Mouse (Mus musculus) embryonic facial prominence, embryonic 13.5 days (tissue): ENCODE measurements around the gene Atxn7. TPM values are rescaled to one million over a fixed set of nuclear protein-coding genes. Genes with fewer than 3 reads are reported as not detected.

Source experiments
- ATAC-seq: fragments of 200-750 bp; cut with Nextera tagmentation; 2 replicates; pipeline ENCODE4 v1.8.0; 2017; ENCODE audit warnings: low read depth; ENCODE audit not compliant: insufficient number of reproducible peaks, insufficient read depth, low FRiP score, low TSS enrichment
- H3K27ac ChIP-seq: fragments of 300-500 bp; sonication (generic); 2 replicates; pipeline ENCODE4 v1.5.1; 2015; ENCODE audit warnings: moderate library complexity, mild to moderate bottlenecking, inconsistent platforms
- H3K27me3 ChIP-seq: fragments of 300-500 bp; sonication (generic); 2 replicates; pipeline ENCODE4 v1.6.1; 2015; ENCODE audit warnings: mild to moderate bottlenecking, inconsistent platforms
- H3K36me3 ChIP-seq: fragments of 300-500 bp; sonication (generic); 2 replicates; pipeline ENCODE4 v1.6.1; 2015; ENCODE audit warnings: mild to moderate bottlenecking, inconsistent platforms
- H3K4me1 ChIP-seq: fragments of 300-500 bp; sonication (generic); 2 replicates; pipeline ENCODE4 v1.6.1; 2015; ENCODE audit warnings: inconsistent platforms
- H3K4me2 ChIP-seq: fragments of 300-500 bp; sonication (generic); 2 replicates; pipeline ENCODE4 v1.6.1; 2015; ENCODE audit warnings: moderate library complexity, mild to moderate bottlenecking, inconsistent platforms
- H3K4me3 ChIP-seq: fragments of 300-500 bp; sonication (generic); 2 replicates; pipeline ENCODE4 v1.5.1; 2015; ENCODE audit warnings: mild to moderate bottlenecking, inconsistent platforms
- H3K9ac ChIP-seq: fragments of 300-500 bp; sonication (generic); 2 replicates; pipeline ENCODE4 v1.6.1; 2015; ENCODE audit warnings: mild to moderate bottlenecking, inconsistent platforms
- H3K9me3 ChIP-seq: fragments of 300-500 bp; sonication (generic); 2 replicates; pipeline ENCODE4 v1.6.1; 2016; ENCODE audit warnings: inconsistent platforms
- WGBS: fragments of 180-500 bp; shearing (Covaris S2); methylation state at CpG from one replicate; pipeline ENCODE4 v1.1.7; 2015; ENCODE audit warnings: mixed read lengths; 5-methylcytosine and 5-hydroxymethylcytosine counted together
- polyA plus RNA-seq: library from polyadenylated mRNA; unstranded; fragments of >200 nt; fragmentation: Nextera tagmentation; extraction: Ambion mirVana; gene quantifications from 2 replicates; pipeline ENCODE4 v1.2.1, GENCODE M21; 2015

Atxn7 gene
- polyA plus RNA-seq, 1 experiment from 2014 or later: 5.6 TPM

DNA sequence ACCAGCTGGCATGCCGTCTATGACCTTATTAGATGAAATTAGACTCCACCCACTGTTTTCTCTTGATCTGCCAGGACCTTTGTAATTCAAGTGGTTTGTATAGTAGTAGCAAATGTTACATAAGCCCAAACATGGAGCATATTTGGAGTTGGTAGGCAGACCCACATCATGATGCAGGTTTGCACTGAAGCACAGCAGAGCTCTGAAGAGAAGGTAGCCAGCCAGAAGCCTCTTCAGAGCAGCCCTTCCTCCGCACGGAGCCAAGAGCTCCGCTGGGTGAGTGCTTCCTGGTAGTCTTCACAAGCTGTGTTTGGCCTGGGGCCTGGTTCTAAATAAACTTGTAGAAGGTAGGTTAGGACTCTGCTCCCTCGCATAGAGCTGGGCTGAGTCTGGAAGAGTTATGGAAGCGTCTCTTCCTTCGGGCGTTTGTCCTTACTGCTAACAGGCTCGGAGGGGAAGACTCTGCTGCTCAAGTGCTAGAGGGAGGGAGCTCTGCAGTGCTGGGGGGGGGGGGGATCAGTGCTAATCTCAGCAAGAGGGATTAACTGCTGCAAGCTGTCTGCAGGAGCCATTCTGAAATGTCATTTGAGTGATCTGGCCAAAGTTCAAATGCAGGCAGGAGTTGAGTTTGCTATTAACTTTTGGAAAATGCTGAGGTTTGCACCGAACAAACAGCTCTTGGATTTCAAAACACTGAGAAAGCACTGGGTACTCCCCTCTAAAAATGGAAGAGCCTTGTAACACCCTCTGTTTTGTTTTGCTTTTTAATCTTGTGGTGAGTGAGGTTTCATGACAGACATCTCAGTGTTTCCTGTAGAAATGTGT, 106.6 kb downstream of the Atxn7 start:
- H3K27me3 ChIP-seq: no peaks in the 10 kb centered on the region
- peaks cover 44% of the 10 kb centered on the region for H3K4me1 ChIP-seq
- H3K4me3 ChIP-seq: 0 out of 2 replicates have a peak overlapping the region, but pooled peaks have one; percentile 8
- WGBS: 10% methylated on average over 10 of the region's 10 CpGs
- H3K27ac ChIP-seq: peak overlapping the region; percentile 82
- no peak for ATAC-seq
- 0 out of 2 replicates have a peak overlapping the region, but pooled peaks have one; percentile 21 for H3K9ac ChIP-seq
- H3K9me3 ChIP-seq: no peaks in the 10 kb centered on the region
- no peaks in the 10 kb centered on the region; the same call in 1 of the 2 replicates for H3K36me3 ChIP-seq
- H3K4me2 ChIP-seq: peak overlapping the region; percentile 52

DNA sequence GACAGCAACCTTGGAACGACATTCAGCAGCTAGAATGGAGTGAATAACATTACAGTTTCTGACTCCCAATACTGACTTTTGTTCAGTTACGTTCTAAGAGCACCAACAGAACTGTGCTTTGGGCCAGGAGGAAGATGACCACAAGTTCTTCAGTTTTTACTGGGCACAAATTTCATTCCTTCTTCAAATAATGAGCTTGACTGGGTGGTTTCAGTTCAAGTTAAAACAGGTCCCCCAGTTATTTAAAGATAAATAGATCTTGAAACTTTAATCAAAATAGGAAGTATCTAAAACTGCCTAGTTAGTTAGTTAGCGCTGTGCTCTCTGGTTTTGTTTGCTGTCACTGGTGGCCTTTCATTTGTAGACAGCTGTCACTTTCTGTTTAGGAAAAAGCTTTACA, 107.3 kb downstream of the Atxn7 start:
- no peaks in the 10 kb centered on the region for H3K27me3 ChIP-seq
- ATAC-seq: no peak
- H3K27ac ChIP-seq: peak overlapping the region; percentile 82; the same call in 1 of the 2 replicates
- H3K4me3 ChIP-seq: no peak overlapping the region
- no peaks in the 10 kb centered on the region for H3K9me3 ChIP-seq
- WGBS: 35% methylated on average over 3 of the region's 3 CpGs
- H3K4me1 ChIP-seq: peaks cover 41% of the 10 kb centered on the region
- no peak overlapping the region for H3K4me2 ChIP-seq
- no peaks in the 10 kb centered on the region; the same call in 1 of the 2 replicates for H3K36me3 ChIP-seq
- no peak overlapping the region for H3K9ac ChIP-seq

DNA sequence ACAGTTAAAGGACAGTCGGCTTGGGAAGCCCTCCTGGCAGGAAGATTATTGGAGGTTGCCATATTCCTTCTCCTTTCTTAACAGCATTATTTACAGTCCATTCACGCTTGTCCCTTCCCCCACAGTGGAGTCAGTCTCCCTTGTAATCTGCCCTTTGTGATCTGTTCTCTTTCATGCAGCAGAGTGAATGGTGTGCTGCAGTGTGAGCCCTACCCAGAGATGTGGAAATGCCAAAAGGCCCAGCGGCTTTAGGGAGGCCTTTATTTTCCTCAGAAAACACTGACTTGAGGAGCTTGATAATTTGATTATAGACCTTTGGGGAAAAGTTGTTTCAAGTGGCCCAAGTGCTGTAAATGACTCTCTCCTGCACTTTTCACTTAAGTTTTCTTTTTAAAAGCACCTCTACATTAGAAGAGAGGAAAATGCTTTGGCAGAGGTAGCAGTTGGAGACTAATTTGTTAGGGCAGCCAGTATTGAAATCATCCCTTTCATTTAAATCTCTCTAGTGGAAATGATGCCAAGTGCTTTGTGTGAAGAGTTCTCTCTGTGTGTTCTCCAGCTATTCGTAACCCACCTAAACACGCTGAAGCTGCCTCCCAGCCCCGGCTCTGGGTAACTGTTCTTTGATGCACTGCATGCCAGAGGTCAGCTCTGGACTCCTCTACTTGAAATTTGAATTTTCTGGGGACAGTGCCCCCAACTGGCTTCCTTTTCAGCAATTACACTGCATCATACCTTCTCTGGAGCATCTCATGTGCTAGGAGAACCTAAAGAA, 109.5 kb downstream of the Atxn7 start:
- 34% methylated on average over 6 of the region's 6 CpGs for WGBS
- no peak overlapping the region for H3K4me2 ChIP-seq
- no peak overlapping the region for H3K4me3 ChIP-seq
- H3K27ac ChIP-seq: no peak overlapping the region
- no peak for ATAC-seq
- no peaks in the 10 kb centered on the region for H3K27me3 ChIP-seq
- H3K36me3 ChIP-seq: no peaks in the 10 kb centered on the region; the same call in 1 of the 2 replicates
- H3K4me1 ChIP-seq: peaks cover 29% of the 10 kb centered on the region
- H3K9ac ChIP-seq: no peak overlapping the region
- no peaks in the 10 kb centered on the region for H3K9me3 ChIP-seq

DNA sequence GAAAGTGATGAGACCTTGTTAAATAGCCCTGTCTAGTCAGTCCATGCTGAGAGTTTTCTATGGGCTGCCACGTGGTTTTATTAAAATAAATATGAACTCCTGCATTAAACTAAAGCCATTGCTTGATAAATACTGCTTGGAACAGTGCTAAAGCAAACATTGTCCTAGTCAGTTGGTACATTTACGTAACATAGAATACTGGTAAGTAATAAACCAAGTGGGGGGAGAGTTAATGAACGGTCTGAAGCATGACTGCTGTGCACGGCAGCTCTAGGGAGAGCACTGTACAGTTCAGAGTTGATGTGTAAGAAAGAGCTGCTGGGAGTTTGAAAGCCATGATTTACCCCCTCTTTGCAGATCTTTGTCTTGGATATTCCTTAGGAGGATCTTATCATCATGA, 110.2 kb downstream of the Atxn7 start:
- WGBS: 70% methylated on average over 4 of the region's 4 CpGs
- Histone ChIP-seq H3K27me3 (no peaks in the 10 kb centered on the region), H3K9ac (no peak overlapping the region), H3K4me3 (no peak overlapping the region), H3K36me3 (no peaks in the 10 kb centered on the region; the same call in 1 of the 2 replicates), H3K27ac (no peak overlapping the region; the same call in 1 of the 2 replicates), H3K4me2 (no peak overlapping the region), H3K4me1 (peaks cover 29% of the 10 kb centered on the region), H3K9me3 (no peaks in the 10 kb centered on the region)
- ATAC-seq: no peak

DNA sequence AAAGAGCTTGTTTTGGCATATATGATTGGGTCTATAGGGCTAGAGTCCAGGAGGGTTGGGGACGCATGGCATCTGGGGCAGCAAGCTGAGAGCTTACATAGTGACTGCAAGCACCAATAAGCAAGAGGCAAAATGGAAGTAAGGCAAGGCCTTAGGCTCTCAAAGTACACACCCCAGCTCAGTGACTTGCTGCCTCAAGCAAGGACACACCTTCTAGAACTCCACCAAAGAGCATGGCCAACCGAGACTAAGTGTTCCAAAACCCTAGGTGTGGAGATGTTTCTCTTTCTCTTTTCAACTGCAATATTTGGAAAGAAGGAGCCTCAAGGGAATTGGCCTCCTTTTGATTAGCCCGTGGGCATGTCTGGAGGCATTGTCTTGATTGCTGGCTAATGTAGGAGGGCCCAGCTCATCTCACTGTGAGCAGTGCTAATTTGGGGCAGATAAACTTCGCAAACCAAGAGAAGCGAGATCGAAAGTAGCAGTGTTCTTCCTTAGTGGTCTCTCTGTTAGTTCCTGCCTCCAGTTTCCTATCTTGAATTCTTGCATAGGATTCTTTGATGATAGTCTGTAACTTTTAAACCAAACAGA, 119.5 kb downstream of the Atxn7 start:
- Histone ChIP-seq H3K4me1 (no peaks in the 10 kb centered on the region), H3K4me3 (no peak overlapping the region), H3K27me3 (no peaks in the 10 kb centered on the region), H3K9me3 (no peaks in the 10 kb centered on the region), H3K27ac (no peak overlapping the region), H3K36me3 (no peaks in the 10 kb centered on the region; the same call in 1 of the 2 replicates), H3K4me2 (no peak overlapping the region), H3K9ac (no peak overlapping the region)
- 91% methylated on average over 6 of the region's 6 CpGs for WGBS
- ATAC-seq: no peak

DNA sequence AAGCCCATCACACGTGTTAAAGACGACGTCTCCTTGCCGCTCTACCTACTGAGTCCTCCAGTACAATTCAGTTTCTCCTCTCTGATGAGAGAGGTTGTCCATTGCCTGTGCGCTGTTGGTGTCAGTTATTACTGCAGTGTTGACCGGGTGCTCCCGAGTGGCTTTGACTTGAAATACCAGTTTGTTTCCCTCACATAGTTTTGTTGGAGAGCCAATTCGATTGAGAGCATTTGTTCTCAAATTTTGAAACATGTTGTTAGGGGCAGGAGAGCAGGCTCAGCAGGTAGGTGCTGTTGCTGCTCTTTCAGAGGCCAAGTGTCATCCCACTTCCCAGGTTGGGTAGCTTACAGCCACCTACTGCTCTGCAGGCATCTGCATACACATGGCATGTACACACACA, 122.6 kb downstream of the Atxn7 start:
- Histone ChIP-seq H3K9ac (no peak overlapping the region), H3K27ac (no peak overlapping the region), H3K4me3 (no peak overlapping the region), H3K36me3 (peaks cover 11% of the 10 kb centered on the region; the same call in 1 of the 2 replicates), H3K4me1 (no peaks in the 10 kb centered on the region), H3K27me3 (no peaks in the 10 kb centered on the region), H3K4me2 (no peak overlapping the region), H3K9me3 (no peaks in the 10 kb centered on the region)
- 84% methylated on average over 8 of the region's 8 CpGs for WGBS
- ATAC-seq: no peak

DNA sequence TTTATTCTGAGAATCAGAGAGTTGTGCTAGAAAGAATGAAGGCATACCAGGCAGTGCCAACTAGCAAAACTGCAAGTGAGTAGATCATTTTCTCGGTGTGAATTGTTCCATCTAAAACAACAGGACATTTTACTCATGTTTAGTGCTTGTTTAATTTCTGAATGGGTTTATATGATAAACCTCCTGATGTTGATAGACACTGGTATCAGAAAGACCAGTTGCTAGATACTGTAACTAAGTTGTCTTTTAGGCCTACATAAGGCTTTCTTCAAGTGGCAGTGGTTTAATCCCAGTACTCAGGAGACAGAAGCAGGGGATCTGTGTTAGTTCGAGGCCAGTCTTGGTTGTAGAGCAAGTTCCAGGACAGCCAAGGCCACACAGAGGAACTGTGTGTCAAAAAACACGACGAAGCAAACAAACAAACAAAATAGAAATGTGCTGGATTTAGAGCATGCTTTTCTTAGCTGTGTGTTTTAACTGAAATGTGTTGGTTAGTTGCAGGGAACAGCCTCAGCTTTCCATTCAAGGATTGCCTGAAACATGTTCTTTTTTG, 125.5 kb downstream of the Atxn7 start:
- Histone ChIP-seq H3K36me3 (peaks cover 34% of the 10 kb centered on the region), H3K27me3 (no peaks in the 10 kb centered on the region), H3K27ac (no peak overlapping the region), H3K4me3 (no peak overlapping the region), H3K9ac (no peak overlapping the region), H3K4me2 (no peak overlapping the region), H3K4me1 (no peaks in the 10 kb centered on the region), H3K9me3 (no peaks in the 10 kb centered on the region)
- WGBS: 86% methylated on average over 4 of the region's 4 CpGs
- no peak for ATAC-seq

DNA sequence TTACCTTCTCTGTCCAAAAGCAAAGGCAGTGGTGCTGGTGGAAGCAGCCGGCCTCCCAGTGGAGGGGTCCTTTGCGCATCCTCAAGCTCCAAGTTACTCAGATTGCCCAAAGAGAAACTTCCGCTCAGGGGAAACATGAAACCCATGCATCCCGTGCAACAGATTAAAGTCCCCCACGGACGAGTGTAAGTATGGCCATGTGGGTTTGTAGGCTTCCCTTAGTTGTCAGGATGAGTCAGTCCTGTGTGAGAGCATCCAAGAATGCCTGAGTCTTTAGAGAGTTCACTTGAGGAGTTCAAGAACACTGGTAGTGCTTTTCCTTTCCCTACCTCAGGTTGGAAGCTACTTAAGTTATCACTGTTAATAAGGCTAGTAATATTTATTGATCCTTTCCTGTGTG, 126.1 kb downstream of the Atxn7 start:
- WGBS: 42% methylated on average over 6 of the region's 6 CpGs
- no peak for ATAC-seq

DNA sequence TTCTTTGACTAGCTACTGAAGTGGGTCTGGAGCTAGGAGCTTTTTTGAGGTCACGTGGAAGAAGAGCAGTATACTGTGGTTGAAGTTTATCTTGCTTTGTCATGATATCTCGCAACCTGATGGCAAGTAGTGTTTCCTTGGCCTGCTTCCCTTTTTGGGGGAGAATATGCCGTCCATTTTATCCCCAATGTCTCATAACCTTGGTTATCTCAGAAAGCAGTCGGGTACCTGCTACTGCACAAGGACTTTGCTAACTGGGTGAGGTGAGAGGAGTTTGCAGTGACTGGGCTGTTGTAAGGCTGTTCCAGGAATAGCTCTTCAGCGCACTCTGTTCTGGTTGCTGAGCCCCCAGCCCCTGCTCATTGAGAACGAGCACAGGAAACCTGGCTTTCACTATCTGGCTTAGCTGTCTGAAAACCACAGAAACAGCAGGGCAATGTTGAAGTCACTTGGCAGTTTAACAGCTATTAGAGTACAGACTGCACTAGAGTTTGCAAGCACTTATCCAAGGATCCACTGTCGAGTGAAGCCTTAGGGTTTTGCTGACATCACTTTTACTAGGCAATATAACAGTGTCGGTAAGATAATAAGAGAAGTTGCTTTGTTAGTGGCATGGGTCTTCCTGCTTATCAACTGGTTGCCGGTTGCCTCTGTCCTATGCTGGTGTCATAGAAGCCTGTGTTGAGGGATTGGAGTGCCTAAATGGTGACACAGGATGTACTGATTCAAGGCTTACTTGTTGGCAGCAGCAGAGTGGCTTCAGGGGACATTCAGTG, 127.0 kb downstream of the Atxn7 start:
- 86% methylated on average over 9 of the region's 9 CpGs for WGBS
- no peaks in the 10 kb centered on the region for H3K4me1 ChIP-seq
- no peak for ATAC-seq
- H3K36me3 ChIP-seq: peaks cover 46% of the 10 kb centered on the region
- H3K4me3 ChIP-seq: no peak overlapping the region
- no peak overlapping the region for H3K4me2 ChIP-seq
- H3K27me3 ChIP-seq: no peaks in the 10 kb centered on the region
- H3K9ac ChIP-seq: no peak overlapping the region
- no peaks in the 10 kb centered on the region for H3K9me3 ChIP-seq
- H3K27ac ChIP-seq: no peak overlapping the region

More for the DNA sequence above, 126.1 kb downstream of the Atxn7 start:
- no peaks in the 10 kb centered on the region for H3K4me1 ChIP-seq
- no peaks in the 10 kb centered on the region for H3K27me3 ChIP-seq
- H3K36me3 ChIP-seq: peaks cover 39% of the 10 kb centered on the region
- H3K9ac ChIP-seq: no peak overlapping the region
- no peaks in the 10 kb centered on the region for H3K9me3 ChIP-seq
- H3K4me3 ChIP-seq: no peak overlapping the region
- H3K4me2 ChIP-seq: no peak overlapping the region
- no peak overlapping the region for H3K27ac ChIP-seq

DNA sequence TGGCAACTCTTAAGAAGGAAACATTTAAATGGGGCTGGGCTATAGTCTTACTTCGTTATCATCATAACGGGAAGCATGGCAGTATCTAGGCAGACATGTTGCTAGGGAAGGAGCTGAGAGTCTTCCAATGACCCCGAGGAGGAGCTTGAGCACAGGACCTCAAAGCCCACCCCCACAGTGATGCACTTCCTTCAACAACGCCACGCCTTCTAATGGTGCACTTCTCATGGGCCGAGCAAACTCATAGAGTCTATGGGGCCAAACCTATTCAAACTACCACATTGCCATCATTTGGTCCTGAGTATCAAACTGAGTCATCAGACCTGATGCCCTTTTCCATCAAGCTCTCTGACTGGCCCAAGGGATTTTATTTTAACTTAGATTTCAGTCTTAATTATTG, 129.3 kb downstream of the Atxn7 start:
- Histone ChIP-seq H3K27ac (no peak overlapping the region), H3K4me1 (no peaks in the 10 kb centered on the region), H3K4me3 (no peak overlapping the region), H3K9me3 (no peaks in the 10 kb centered on the region), H3K9ac (no peak overlapping the region), H3K27me3 (no peaks in the 10 kb centered on the region), H3K4me2 (no peak overlapping the region), H3K36me3 (peaks cover 52% of the 10 kb centered on the region)
- ATAC-seq: no peak
- WGBS: 89% methylated on average over 6 of the region's 6 CpGs
